Mouse (Mus musculus) forebrain, embryonic 14.5 days (tissue): Measurements from ENCODE around the gene Larp4b. TPM values are rescaled to one million over a fixed set of nuclear protein-coding genes. Genes with fewer than 3 reads are reported as not detected.

ENCODE experiments used
- ATAC-seq: fragments of 200-750 bp; cut with Nextera tagmentation; 2 replicates; pipeline ENCODE4 v1.8.0; 2017; ENCODE audit warnings: mild to moderate bottlenecking, moderate library complexity
- DNase-seq: peaks from one replicate; pipeline ENCODE4 v3.0.0-alpha.2; 2015; ENCODE audit warnings: low spot score
- H3K27ac ChIP-seq: fragments of 300-500 bp; sonication (generic); 2 replicates; pipeline ENCODE4 v1.5.1; 2014; ENCODE audit warnings: low read depth, mild to moderate bottlenecking, control low read depth, low read length, moderate library complexity
- H3K27me3 ChIP-seq: fragments of 300-500 bp; sonication (generic); replicated peaks from 2 replicates; pipeline ENCODE4 v1.6.1; 2014; ENCODE audit warnings: low read length, control low read depth, mixed read lengths; ENCODE audit not compliant: control insufficient read depth, insufficient read depth
- H3K36me3 ChIP-seq: fragments of 300-500 bp; sonication (generic); 2 replicates; pipeline ENCODE4 v1.6.1; 2014; ENCODE audit warnings: low read length, control low read depth; ENCODE audit not compliant: control insufficient read depth, insufficient read depth
- H3K4me1 ChIP-seq: fragments of 300-500 bp; sonication (generic); 2 replicates; pipeline ENCODE4 v1.6.1; 2014; ENCODE audit warnings: antibody characterized with exemption, low read length, control low read depth; ENCODE audit not compliant: control insufficient read depth, insufficient read depth
- H3K4me2 ChIP-seq: fragments of 300-500 bp; sonication (generic); 2 replicates; pipeline ENCODE4 v1.6.1; 2014; ENCODE audit warnings: mild to moderate bottlenecking, control low read depth, low read length
- H3K4me3 ChIP-seq: fragments of 300-500 bp; sonication (generic); 2 replicates; pipeline ENCODE4 v1.5.1; 2014; ENCODE audit warnings: low read depth, low read length, control low read depth
- H3K9ac ChIP-seq: fragments of 300-500 bp; sonication (generic); 2 replicates; pipeline ENCODE4 v1.6.1; 2014; ENCODE audit warnings: mild to moderate bottlenecking, low read length, control low read depth, moderate library complexity
- H3K9me3 ChIP-seq: fragments of 300-500 bp; sonication (generic); replicated peaks from 2 replicates; pipeline ENCODE4 v1.6.1; 2016; ENCODE audit warnings: low read length, control low read depth, mixed read lengths; ENCODE audit not compliant: control insufficient read depth
- WGBS: fragments of 180-500 bp; shearing (Covaris S2); extraction: QIAGEN DNeasy Blood & Tissue Kit; methylation state at CpG from one replicate; pipeline ENCODE4 v1.1.7; 2014; 5-methylcytosine and 5-hydroxymethylcytosine counted together
- polyA plus RNA-seq: library from polyadenylated mRNA; unstranded; fragments of >200 nt; fragmentation: Nextera tagmentation; extraction: Ambion mirVana; gene quantifications from 2 replicates; pipeline ENCODE4 v1.2.1, GENCODE M21; 2014

The Larp4b gene
- polyA plus RNA-seq, 1 experiment from 2014 or later, result 37.0 TPM

GRCm38 (mm10) chr13:9159282-9159681 is 65.6 kb downstream of the Larp4b start:
- Histone ChIP-seq H3K4me3 (no peak overlapping the region), H3K9me3 (no peaks in the 10 kb centered on the region), H3K36me3 (peaks cover 70% of the 10 kb centered on the region), H3K27ac (no peak overlapping the region), H3K9ac (no peak overlapping the region), H3K27me3 (no peaks in the 10 kb centered on the region), H3K4me2 (no peak overlapping the region), H3K4me1 (no peaks in the 10 kb centered on the region)
- WGBS, result 92% methylated on average over 10 of the region's 10 CpGs
- ATAC-seq (no peak), DNase-seq (no peak)

GRCm38 (mm10) chr13:9162888-9163287 is 69.2 kb downstream of the Larp4b start:
- WGBS, result 95% methylated on average over 4 of the region's 4 CpGs
- H3K27me3 ChIP-seq, result no peaks in the 10 kb centered on the region
- DNase-seq (no peak), ATAC-seq (no peak)
- no peaks in the 10 kb centered on the region for H3K4me1 ChIP-seq
- no peak overlapping the region for H3K4me2 ChIP-seq
- no peak overlapping the region for H3K27ac ChIP-seq
- no peak overlapping the region for H3K9ac ChIP-seq
- peaks cover 83% of the 10 kb centered on the region for H3K36me3 ChIP-seq
- no peak overlapping the region for H3K4me3 ChIP-seq
- no peaks in the 10 kb centered on the region for H3K9me3 ChIP-seq

- no peaks in the 10 kb centered on the region for H3K27me3 ChIP-seq
- H3K27ac ChIP-seq, result no peak overlapping the region
- no peak overlapping the region for H3K4me3 ChIP-seq
- DNase-seq (no peak), ATAC-seq (no peak)
- H3K36me3 ChIP-seq, result peaks cover 84% of the 10 kb centered on the region
- H3K4me1 ChIP-seq, result no peaks in the 10 kb centered on the region
- H3K4me2 ChIP-seq, result no peak overlapping the region
- WGBS, result 87% methylated on average over 3 of the region's 3 CpGs
- H3K9me3 ChIP-seq, result no peaks in the 10 kb centered on the region
- no peak overlapping the region for H3K9ac ChIP-seq
These were observed 74.2 kb downstream of the Larp4b start for GRCm38 (mm10) chr13:9167842-9168241.

GRCm38 (mm10) chr13:9169616-9170015 is 75.9 kb downstream of the Larp4b start:
- H3K4me1 ChIP-seq, result no peaks in the 10 kb centered on the region
- H3K36me3 ChIP-seq, result peaks cover 86% of the 10 kb centered on the region

GRCm38 (mm10) chr13:9170726-9171125 is 77.0 kb downstream of the Larp4b start:
- H3K4me3 ChIP-seq, result no peak overlapping the region
- H3K4me1 ChIP-seq, result no peaks in the 10 kb centered on the region
- DNase-seq (no peak), ATAC-seq (no peak)
- H3K27ac ChIP-seq, result no peak overlapping the region
- no peaks in the 10 kb centered on the region for H3K9me3 ChIP-seq
- H3K9ac ChIP-seq, result no peak overlapping the region
- H3K27me3 ChIP-seq, result no peaks in the 10 kb centered on the region
- 88% methylated on average over 16 of the region's 16 CpGs for WGBS
- peaks cover 80% of the 10 kb centered on the region for H3K36me3 ChIP-seq
- no peak overlapping the region for H3K4me2 ChIP-seq

More at GRCm38 (mm10) chr13:9169616-9170015, 75.9 kb downstream of the Larp4b start:
- DNase-seq (no peak), ATAC-seq (no peak)
- H3K9me3 ChIP-seq, result no peaks in the 10 kb centered on the region
- H3K4me3 ChIP-seq, result no peak overlapping the region
- H3K27me3 ChIP-seq, result no peaks in the 10 kb centered on the region
- H3K4me2 ChIP-seq, result no peak overlapping the region
- H3K9ac ChIP-seq, result no peak overlapping the region
- 90% methylated on average over 6 of the region's 6 CpGs for WGBS
- H3K27ac ChIP-seq, result no peak overlapping the region

GRCm38 (mm10) chr13:9173414-9173813 is 79.7 kb downstream of the Larp4b start:
- no peak overlapping the region for H3K4me2 ChIP-seq
- H3K4me3 ChIP-seq, result no peak overlapping the region
- peaks cover 55% of the 10 kb centered on the region for H3K36me3 ChIP-seq
- H3K27ac ChIP-seq, result no peak overlapping the region
- no peak overlapping the region for H3K9ac ChIP-seq
- WGBS, result 84% methylated on average over 3 of the region's 3 CpGs
- H3K4me1 ChIP-seq, result no peaks in the 10 kb centered on the region
- no peak for ATAC-seq
- DNase-seq, result no peak
- no peaks in the 10 kb centered on the region for H3K27me3 ChIP-seq
- H3K9me3 ChIP-seq, result no peaks in the 10 kb centered on the region

GRCm38 (mm10) chr13:9175171-9175570 is 81.5 kb downstream of the Larp4b start:
- WGBS, result 95% methylated on average over 5 of the region's 5 CpGs
- H3K27ac ChIP-seq, result no peak overlapping the region
- H3K4me1 ChIP-seq, result no peaks in the 10 kb centered on the region
- ATAC-seq (no peak), DNase-seq (no peak)
- no peaks in the 10 kb centered on the region for H3K9me3 ChIP-seq
- H3K36me3 ChIP-seq, result peaks cover 39% of the 10 kb centered on the region
- no peak overlapping the region for H3K4me3 ChIP-seq
- no peak overlapping the region for H3K9ac ChIP-seq
- no peak overlapping the region for H3K4me2 ChIP-seq
- no peaks in the 10 kb centered on the region for H3K27me3 ChIP-seq

GRCm38 (mm10) chr13:9178270-9178669 is 84.6 kb downstream of the Larp4b start:
- no peak overlapping the region for H3K4me3 ChIP-seq
- WGBS, result 94% methylated on average over 4 of the region's 4 CpGs
- no peaks in the 10 kb centered on the region for H3K9me3 ChIP-seq
- no peaks in the 10 kb centered on the region for H3K4me1 ChIP-seq
- no peak overlapping the region for H3K9ac ChIP-seq
- peaks cover 13% of the 10 kb centered on the region for H3K36me3 ChIP-seq
- no peak for DNase-seq
- H3K27me3 ChIP-seq, result no peaks in the 10 kb centered on the region
- H3K27ac ChIP-seq, result no peak overlapping the region
- H3K4me2 ChIP-seq, result no peak overlapping the region
- ATAC-seq, result no peak

- Histone ChIP-seq H3K4me2 (no peak overlapping the region), H3K27me3 (no peaks in the 10 kb centered on the region), H3K4me1 (no peaks in the 10 kb centered on the region), H3K9ac (no peak overlapping the region), H3K36me3 (peaks cover 8% of the 10 kb centered on the region), H3K27ac (no peak overlapping the region), H3K4me3 (no peak overlapping the region), H3K9me3 (no peaks in the 10 kb centered on the region)
- ATAC-seq, result no peak
- DNase-seq, result no peak
- WGBS, result 70% methylated on average over 3 of the region's 3 CpGs
These were observed 85.0 kb downstream of the Larp4b start for GRCm38 (mm10) chr13:9178718-9179117.
